Mouse (Mus musculus): ENCODE measurements at regions not wholly inside any gene's neighbourhood (a gene's known extent, or its start where the extent isn't known, plus 50 kb on each side); places are given as distances from the start of the nearest gene placed in this dataset.

DNA sequence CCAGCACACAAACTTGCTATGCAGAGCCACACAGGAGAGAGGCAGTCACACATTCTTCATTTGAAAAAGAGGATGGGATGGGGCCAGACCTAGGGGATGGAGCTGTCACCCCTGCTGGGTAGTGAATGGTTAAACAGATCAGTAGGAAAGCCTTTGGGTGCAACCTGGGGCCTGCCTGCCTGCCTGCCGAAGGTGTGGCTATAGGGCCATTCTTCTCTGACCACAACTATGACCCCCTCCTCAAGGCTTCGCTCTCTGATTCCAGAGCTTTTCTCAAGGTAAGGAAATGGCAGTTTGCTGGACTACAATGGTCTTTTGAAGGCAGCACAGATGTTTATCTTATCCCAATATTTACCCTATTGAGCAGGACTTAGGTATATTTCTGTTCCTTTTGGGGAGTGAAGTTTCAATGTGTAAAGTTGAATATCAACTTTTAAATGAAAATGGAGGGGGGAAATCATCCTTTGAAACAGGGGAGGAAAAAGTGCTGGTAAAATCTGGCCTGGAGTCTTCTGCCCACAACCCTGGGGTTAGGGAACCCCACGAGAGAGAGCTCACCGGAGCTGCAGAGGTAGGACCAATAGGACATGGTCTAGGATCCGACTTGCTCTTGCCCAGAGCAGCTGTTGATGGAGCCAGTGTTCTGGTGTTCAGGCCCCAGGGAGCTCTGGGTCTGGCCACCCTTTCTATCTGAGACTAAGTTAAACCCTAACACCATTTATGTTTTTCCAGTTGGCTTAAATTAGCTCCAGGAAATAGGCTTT lies 62.2 kb upstream of the Cxcr4 start:
- no peak overlapping the region for H3K27ac ChIP-seq (ENCODE audit: insufficient read depth, low read length)
- H3K4me3 ChIP-seq (ENCODE audit: insufficient read depth, low read length) = no peak overlapping the region
- TF ChIP-seq POLR2A (IDR thresholded peaks at IDR 0.05; ENCODE audit: low read depth, low read length) (no peak), CTCF (IDR thresholded peaks at IDR 0.05; ENCODE audit: borderline replicate concordance, insufficient read depth, low read length) (no peak)
- H3K4me1 ChIP-seq (ENCODE audit: control insufficient read depth, insufficient read depth, low read length) = no peaks in the 10 kb centered on the region

DNA sequence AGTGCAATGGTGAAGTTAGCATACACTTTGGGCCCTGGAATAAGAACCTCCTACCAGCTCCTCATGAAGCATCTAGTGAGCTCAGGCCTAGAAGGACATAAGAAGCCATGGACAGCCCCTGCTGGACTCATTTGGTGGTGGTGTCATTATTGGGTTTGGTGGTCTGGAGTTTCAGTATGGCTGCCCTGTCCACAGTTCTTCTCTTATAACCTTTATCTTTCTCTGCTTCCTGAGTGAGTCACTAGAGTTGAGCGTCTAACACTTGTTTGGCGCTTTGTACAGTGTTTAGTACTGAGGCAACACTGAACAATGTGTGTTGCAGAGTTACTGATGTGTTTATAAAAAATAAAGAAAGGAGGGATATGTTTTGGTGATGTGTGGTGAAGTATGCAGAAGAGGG lies 58.5 kb upstream of the Cxcr4 start:
- TF ChIP-seq CTCF (IDR thresholded peaks at IDR 0.05; ENCODE audit: borderline replicate concordance, insufficient read depth, low read length) (no peak), POLR2A (IDR thresholded peaks at IDR 0.05; ENCODE audit: low read depth, low read length) (no peak)
- H3K4me1 ChIP-seq (ENCODE audit: control insufficient read depth, insufficient read depth, low read length) = no peaks in the 10 kb centered on the region
- H3K27ac ChIP-seq (ENCODE audit: insufficient read depth, low read length) = no peak overlapping the region
- no peak overlapping the region for H3K4me3 ChIP-seq (ENCODE audit: insufficient read depth, low read length)

- H3K4me3 ChIP-seq (ENCODE audit: insufficient read depth, low read length) = no peak overlapping the region
- no peak overlapping the region for H3K27ac ChIP-seq (ENCODE audit: insufficient read depth, low read length)
- TF ChIP-seq CTCF (IDR thresholded peaks at IDR 0.05; ENCODE audit: borderline replicate concordance, insufficient read depth, low read length) (no peak), POLR2A (IDR thresholded peaks at IDR 0.05; ENCODE audit: low read depth, low read length) (no peak)
- H3K4me1 ChIP-seq (ENCODE audit: control insufficient read depth, insufficient read depth, low read length) = no peaks in the 10 kb centered on the region
Observed at GRCm38 (mm10) chr1:128649490-128650178, 57.5 kb upstream of the Cxcr4 start.

- no peaks in the 10 kb centered on the region for H3K4me1 ChIP-seq (ENCODE audit: control insufficient read depth, insufficient read depth, low read length)
- TF ChIP-seq CTCF (IDR thresholded peaks at IDR 0.05; ENCODE audit: borderline replicate concordance, insufficient read depth, low read length) = no peak
- no peak for TF ChIP-seq POLR2A (IDR thresholded peaks at IDR 0.05; ENCODE audit: low read depth, low read length)
- no peak overlapping the region for H3K4me3 ChIP-seq (ENCODE audit: insufficient read depth, low read length)
- H3K27ac ChIP-seq (ENCODE audit: insufficient read depth, low read length) = no peak overlapping the region
Observed at GRCm38 (mm10) chr1:128643316-128643776, 51.3 kb upstream of the Cxcr4 start.

GRCm38 (mm10) chr1:128642212-128642611 lies 50.1 kb upstream of the Cxcr4 start:
- no peak for TF ChIP-seq POLR2A (IDR thresholded peaks at IDR 0.05; ENCODE audit: low read depth, low read length)
- TF ChIP-seq CTCF (IDR thresholded peaks at IDR 0.05; ENCODE audit: borderline replicate concordance, insufficient read depth, low read length) = no peak
- H3K4me3 ChIP-seq (ENCODE audit: insufficient read depth, low read length) = no peak overlapping the region
- H3K27ac ChIP-seq (ENCODE audit: insufficient read depth, low read length) = no peak overlapping the region
- H3K4me1 ChIP-seq (ENCODE audit: control insufficient read depth, insufficient read depth, low read length) = no peaks in the 10 kb centered on the region
